Mouse (Mus musculus) lung, embryonic 16.5 days (tissue): Measurements from ENCODE around the gene Clstn1. TPM values are rescaled to one million over a fixed set of nuclear protein-coding genes. Genes with fewer than 3 reads are reported as not detected.

ENCODE experiments used
- ATAC-seq: fragments of 200-750 bp; cut with Nextera tagmentation; 2 replicates; pipeline ENCODE4 v1.8.0; 2017; ENCODE audit warnings: low read depth, mild to moderate bottlenecking, moderate library complexity
- H3K27ac ChIP-seq: fragments of 300-500 bp; sonication (generic); 2 replicates; pipeline ENCODE4 v1.5.1; 2014; ENCODE audit warnings: mild to moderate bottlenecking, control low read depth, low read length
- H3K27me3 ChIP-seq: fragments of 300-500 bp; sonication (generic); 2 replicates; pipeline ENCODE4 v1.6.1; 2014; ENCODE audit warnings: low read depth, low read length, mixed read lengths; ENCODE audit not compliant: control insufficient read depth, insufficient read depth
- H3K36me3 ChIP-seq: fragments of 300-500 bp; sonication (generic); 2 replicates; pipeline ENCODE4 v1.6.1; 2014; ENCODE audit warnings: low read length; ENCODE audit not compliant: control insufficient read depth, insufficient read depth
- H3K4me1 ChIP-seq: fragments of 300-500 bp; sonication (generic); replicated peaks from 2 replicates; pipeline ENCODE4 v1.6.1; 2014; ENCODE audit warnings: low read length, mixed read lengths; ENCODE audit not compliant: control insufficient read depth, insufficient read depth
- H3K4me2 ChIP-seq: fragments of 300-500 bp; sonication (generic); 2 replicates; pipeline ENCODE4 v1.6.1; 2014; ENCODE audit warnings: low read depth, low read length, control low read depth
- H3K4me3 ChIP-seq: fragments of 300-500 bp; sonication (generic); 2 replicates; pipeline ENCODE4 v1.5.1; 2014; ENCODE audit warnings: mild to moderate bottlenecking, low read length, control low read depth
- H3K9ac ChIP-seq: fragments of 300-500 bp; sonication (generic); 2 replicates; pipeline ENCODE4 v1.6.1; 2014; ENCODE audit warnings: low read length, control low read depth
- H3K9me3 ChIP-seq: fragments of 300-500 bp; sonication (generic); 2 replicates; pipeline ENCODE4 v1.6.1; 2016; ENCODE audit warnings: low read length; ENCODE audit not compliant: control insufficient read depth
- WGBS: fragments of 180-500 bp; shearing (Covaris S2); extraction: QIAGEN DNeasy Blood & Tissue Kit; methylation state at CpG from one replicate; pipeline ENCODE4 v1.1.7; 2014; 5-methylcytosine and 5-hydroxymethylcytosine counted together
- polyA plus RNA-seq: library from polyadenylated mRNA; unstranded; fragments of >200 nt; fragmentation: Nextera tagmentation; extraction: Ambion mirVana; gene quantifications from 2 replicates; pipeline ENCODE4 v1.2.1, GENCODE M21; 2015

Gene Clstn1
- polyA plus RNA-seq, 1 experiment from 2014 or later, result 13.6 TPM

DNA sequence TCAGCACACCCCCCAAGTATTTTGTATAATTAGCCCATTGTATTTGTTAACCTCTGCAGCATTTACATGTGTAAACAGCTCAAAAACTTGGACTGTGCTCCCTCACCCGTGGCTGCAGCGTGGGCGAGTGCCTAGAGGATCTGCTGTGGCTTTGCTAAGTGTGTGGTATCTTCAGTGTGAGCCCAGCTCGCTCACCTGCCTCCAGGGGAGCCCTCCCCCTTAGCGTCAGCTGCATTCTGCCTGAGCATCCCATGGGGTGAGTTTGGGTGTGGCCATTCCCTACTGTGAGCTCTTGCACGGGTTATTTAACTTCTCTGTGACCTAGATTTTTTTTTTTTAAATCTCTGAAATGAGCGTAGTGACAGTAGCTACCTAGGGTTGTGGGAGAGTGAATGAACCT lies 16.0 kb downstream of the Clstn1 start:
- Histone ChIP-seq H3K9ac (no peak overlapping the region), H3K4me2 (no peak overlapping the region), H3K9me3 (no peaks in the 10 kb centered on the region), H3K27me3 (no peaks in the 10 kb centered on the region), H3K36me3 (no peaks in the 10 kb centered on the region), H3K27ac (no peak overlapping the region), H3K4me1 (peaks cover 10% of the 10 kb centered on the region), H3K4me3 (no peak overlapping the region)
- WGBS, result 50% methylated on average over 7 of the region's 7 CpGs
- no peak for ATAC-seq

DNA sequence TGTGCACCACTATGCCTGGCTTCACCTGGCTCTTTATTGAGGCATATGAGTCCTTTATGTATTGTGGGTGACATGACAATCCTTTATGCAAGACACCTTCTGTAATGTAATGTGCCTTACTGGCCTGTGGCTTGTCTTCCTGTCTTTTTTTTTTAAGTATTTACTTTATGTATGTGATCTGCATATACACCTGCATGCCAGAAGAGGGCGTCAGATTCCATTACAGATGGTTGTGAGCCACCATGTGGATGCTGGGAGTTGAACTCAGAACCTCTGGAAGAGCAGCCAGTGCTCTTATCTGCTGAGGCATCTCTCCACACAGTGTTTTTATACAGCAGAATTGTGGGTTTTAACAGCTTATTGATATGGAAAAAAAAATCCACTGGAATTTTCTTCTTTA lies 17.6 kb downstream of the Clstn1 start:
- WGBS, result 28% methylated on average over 1 of the region's 1 CpGs
- Histone ChIP-seq H3K4me2 (no peak overlapping the region), H3K27me3 (no peaks in the 10 kb centered on the region), H3K36me3 (no peaks in the 10 kb centered on the region), H3K4me1 (peaks cover 17% of the 10 kb centered on the region), H3K27ac (no peak overlapping the region), H3K4me3 (no peak overlapping the region), H3K9ac (no peak overlapping the region), H3K9me3 (no peaks in the 10 kb centered on the region)
- no peak for ATAC-seq

DNA sequence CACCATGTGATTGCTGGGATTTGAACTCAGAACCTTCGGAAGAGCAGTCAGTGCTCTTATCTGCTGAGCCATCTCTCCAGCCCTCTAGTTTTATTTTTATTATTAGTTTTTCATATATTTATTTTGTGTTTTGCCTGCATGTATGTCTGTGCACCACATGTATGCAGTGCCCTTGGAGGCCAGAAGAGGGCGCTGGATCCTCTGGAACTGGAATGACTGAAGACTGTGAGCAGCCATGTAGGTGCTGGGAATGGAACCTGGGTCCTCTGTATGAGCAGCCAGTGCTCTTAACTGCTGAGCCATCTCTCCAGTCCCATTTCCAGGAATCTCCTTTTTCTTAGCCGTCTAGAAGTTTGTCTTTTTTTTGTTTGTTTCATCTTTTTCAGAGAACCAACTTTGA lies 18.2 kb downstream of the Clstn1 start:
- H3K4me3 ChIP-seq, result no peak overlapping the region
- no peaks in the 10 kb centered on the region for H3K27me3 ChIP-seq
- ATAC-seq, result no peak
- no peaks in the 10 kb centered on the region for H3K36me3 ChIP-seq
- peaks cover 17% of the 10 kb centered on the region for H3K4me1 ChIP-seq
- no peak overlapping the region for H3K27ac ChIP-seq
- WGBS, result 78% methylated on average over 3 of the region's 3 CpGs
- no peaks in the 10 kb centered on the region for H3K9me3 ChIP-seq
- H3K4me2 ChIP-seq, result no peak overlapping the region
- H3K9ac ChIP-seq, result no peak overlapping the region

DNA sequence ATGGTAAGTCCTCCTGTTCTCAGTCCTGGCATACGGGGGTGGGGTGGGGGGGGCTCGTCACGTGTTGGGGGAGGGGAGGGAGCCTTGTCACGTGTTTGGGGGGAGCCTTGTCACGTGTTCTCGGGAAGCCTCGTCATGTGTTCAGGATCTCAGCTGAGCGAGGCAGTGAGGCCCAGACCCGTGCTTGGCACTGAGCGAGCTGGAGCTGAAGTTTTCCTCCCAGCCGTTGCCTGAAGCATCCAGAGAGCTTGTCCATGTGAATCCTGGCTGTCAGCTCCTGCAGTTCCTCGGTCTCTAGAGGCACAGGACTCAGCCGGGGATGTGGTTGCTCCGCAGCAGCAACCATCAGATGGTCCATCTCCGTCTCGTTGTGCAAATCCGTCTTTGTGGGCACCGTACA lies 19.8 kb downstream of the Clstn1 start:
- ATAC-seq, result no peak
- H3K9ac ChIP-seq, result no peak overlapping the region
- H3K27me3 ChIP-seq, result no peaks in the 10 kb centered on the region
- no peaks in the 10 kb centered on the region for H3K36me3 ChIP-seq
- no peak overlapping the region for H3K27ac ChIP-seq
- H3K4me1 ChIP-seq, result peaks cover 16% of the 10 kb centered on the region
- 70% methylated on average over 18 of the region's 18 CpGs for WGBS
- no peaks in the 10 kb centered on the region for H3K9me3 ChIP-seq
- no peak overlapping the region for H3K4me3 ChIP-seq
- no peak overlapping the region for H3K4me2 ChIP-seq

DNA sequence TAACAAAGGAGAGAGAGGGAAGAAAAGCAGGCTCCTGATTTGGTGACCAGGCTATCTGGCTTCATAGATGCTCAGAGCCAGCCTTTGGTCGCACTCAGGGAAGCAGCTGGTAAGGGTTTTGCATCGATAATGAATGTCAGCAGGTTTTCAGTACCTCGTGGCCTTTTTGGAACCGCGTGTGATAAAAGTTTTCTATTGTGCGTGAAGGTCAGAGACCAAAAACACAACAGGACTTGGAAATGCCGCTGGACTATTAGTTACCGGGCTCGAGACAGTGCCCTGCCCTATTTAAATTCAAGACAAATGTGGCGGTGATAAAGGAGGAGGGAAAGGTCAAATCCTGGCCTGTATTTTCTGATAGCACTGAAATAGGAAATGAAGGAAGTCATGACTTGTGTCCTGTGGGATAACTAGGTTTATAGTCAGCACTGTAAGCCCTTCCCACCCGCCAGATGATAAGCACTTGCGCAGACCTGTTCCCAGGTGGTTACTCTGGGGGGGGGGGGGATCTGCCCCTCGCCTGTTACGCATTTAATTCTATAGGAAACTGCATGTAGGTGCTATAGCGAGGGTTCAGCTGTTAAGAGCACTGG lies 20.6 kb downstream of the Clstn1 start:
- Histone ChIP-seq H3K4me1 (peaks cover 13% of the 10 kb centered on the region), H3K27me3 (no peaks in the 10 kb centered on the region), H3K4me3 (no peak overlapping the region), H3K9ac (no peak overlapping the region; the same call in 1 of the 2 replicates), H3K36me3 (no peaks in the 10 kb centered on the region), H3K4me2 (no peak overlapping the region), H3K9me3 (no peaks in the 10 kb centered on the region), H3K27ac (no peak overlapping the region)
- WGBS, result 65% methylated on average over 15 of the region's 15 CpGs
- no peak for ATAC-seq

DNA sequence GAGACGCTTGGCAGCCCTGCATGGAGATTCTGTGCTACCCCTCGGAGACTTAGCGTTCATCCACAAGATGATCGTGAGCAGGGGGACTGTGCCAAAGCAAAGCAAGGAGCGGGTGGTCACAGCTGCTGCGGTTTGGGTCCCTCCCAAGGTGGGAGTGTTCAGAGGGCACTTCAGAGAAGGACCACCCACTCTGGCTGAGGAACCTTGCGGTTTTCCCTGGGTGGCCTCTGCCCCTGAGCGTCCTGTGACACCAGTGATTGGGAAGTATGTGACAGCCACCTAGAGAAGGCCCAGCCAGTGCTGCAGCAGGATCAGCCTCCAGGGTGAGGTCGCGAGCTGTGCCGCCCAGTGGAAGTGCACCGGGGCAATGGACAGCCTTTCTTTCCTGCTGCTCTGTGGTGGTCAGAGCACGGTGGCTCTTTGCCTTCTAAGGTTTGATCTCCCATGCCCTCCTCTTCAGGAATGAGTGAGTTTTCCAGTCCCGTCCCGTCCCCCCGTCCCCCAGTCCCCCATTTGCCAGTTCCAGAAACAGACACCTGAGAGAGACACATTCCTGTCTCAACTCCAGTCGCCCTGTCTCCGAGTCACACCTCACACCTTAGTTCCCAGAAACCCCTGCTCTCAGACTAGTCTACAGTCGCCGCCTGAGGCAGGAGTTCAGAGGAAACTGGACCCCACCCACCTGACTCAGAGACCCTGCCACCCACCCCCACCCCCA lies 21.5 kb downstream of the Clstn1 start:
- ATAC-seq, result peak; percentile 61
- peak overlapping the region; percentile 8; the same call in 1 of the 2 replicates for H3K4me2 ChIP-seq
- no peak overlapping the region for H3K4me3 ChIP-seq
- no peak overlapping the region for H3K27ac ChIP-seq
- no peaks in the 10 kb centered on the region for H3K36me3 ChIP-seq
- H3K9me3 ChIP-seq, result no peaks in the 10 kb centered on the region
- H3K4me1 ChIP-seq, result peaks cover 9% of the 10 kb centered on the region
- H3K27me3 ChIP-seq, result no peaks in the 10 kb centered on the region
- peak overlapping the region; percentile 32; the same call in 1 of the 2 replicates for H3K9ac ChIP-seq
- 27% methylated on average over 20 of the region's 20 CpGs for WGBS

DNA sequence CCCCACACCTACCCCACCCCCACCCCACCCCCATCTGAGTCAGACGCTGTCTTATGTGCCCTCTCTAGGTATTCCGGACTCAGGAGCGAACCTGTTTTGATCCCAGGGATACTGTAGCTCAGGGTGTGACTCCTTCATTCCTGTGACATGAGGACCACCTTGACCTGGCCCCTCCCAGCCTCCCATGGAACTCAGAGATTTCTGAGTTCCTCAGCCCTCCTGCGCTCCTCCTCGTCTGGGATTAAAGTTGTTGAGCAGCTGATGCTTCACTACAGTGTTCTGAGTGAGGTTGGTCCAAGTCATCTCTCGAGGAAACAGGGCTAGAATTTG lies 22.0 kb downstream of the Clstn1 start:
- 0 out of 2 replicates have a peak, but pooled peaks have one; percentile 19 for ATAC-seq
- Histone ChIP-seq H3K36me3 (no peaks in the 10 kb centered on the region), H3K9me3 (no peaks in the 10 kb centered on the region), H3K27ac (no peak overlapping the region), H3K4me1 (peaks cover 9% of the 10 kb centered on the region), H3K9ac (no peak overlapping the region), H3K27me3 (no peaks in the 10 kb centered on the region), H3K4me2 (no peak overlapping the region), H3K4me3 (no peak overlapping the region)
- WGBS, result 73% methylated on average over 6 of the region's 6 CpGs

DNA sequence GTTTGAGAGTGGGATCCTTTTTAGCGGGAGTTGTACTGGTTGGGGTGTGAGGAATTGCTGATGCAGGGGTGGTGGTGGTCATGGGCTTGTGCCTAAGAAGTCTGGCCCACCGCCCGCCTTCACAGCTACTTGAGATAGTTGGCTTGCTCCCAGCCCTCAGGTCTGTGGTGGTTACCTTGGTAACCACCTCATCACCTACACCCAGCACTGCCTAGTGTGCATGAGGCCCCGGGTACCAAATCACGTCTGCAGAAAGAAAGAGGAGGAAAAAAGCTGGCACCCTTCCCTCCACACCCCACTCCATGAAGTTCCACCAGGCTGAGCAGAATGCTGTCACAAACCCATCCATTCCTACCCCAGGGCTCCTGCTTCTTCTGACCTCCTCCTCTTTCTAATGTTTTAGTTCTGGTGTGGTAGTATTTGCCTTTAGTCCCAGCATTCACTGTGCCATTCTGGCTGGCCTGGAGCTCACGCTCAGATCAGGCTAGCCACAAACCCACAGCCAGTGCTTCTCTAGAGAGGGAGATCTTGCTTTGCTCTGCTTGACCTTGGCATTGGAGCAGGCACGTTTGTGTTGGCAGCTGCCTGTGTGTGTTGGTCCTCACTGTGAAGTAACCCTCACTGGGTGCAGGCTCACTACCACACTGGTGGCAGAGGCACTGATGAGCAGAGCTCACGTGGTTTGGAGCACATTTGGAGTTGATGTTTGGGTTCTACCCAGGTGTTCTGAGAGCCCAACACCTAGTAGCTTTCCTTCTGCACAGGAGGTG lies 23.2 kb downstream of the Clstn1 start:
- WGBS, result 53% methylated on average over 8 of the region's 8 CpGs
- no peak overlapping the region for H3K27ac ChIP-seq
- ATAC-seq, result 0 out of 2 replicates have a peak, but pooled peaks have one; percentile 27
- H3K4me1 ChIP-seq, result peaks cover 9% of the 10 kb centered on the region
- H3K9ac ChIP-seq, result no peak overlapping the region
- H3K9me3 ChIP-seq, result no peaks in the 10 kb centered on the region
- no peak overlapping the region for H3K4me2 ChIP-seq
- no peaks in the 10 kb centered on the region for H3K27me3 ChIP-seq
- H3K4me3 ChIP-seq, result no peak overlapping the region
- no peaks in the 10 kb centered on the region; the same call in 1 of the 2 replicates for H3K36me3 ChIP-seq

DNA sequence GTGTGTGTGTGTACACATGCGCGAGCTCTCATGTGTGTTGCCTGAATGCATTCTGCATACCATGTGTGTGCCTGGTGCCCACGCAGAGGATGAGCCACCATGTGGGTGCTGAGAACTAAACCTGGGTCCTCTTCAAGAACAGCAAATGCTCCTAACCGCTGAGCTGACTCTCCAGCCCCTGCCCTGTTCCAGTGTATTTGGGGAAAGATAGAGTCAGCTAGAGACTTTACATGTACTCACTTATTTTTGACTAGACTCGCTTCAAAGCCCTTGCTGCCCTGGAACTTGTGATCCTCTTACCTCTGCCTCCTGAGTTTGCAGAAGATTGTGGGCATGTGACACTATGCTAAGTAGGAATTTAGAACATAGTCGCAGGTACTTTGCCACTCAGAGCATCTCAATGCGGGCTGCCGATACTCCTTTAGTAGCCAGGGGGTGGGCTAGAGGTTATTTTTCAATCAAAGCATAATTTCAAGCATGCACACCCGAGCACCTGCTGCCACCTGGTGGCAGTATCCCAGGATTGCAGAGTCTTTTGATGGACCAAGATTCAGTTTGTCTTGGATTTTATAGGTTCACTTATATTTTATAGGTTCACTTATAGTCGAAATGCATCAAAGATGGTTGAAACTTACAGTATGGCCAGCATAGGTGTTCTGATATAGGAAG lies 25.2 kb downstream of the Clstn1 start:
- H3K27me3 ChIP-seq, result no peaks in the 10 kb centered on the region
- no peak overlapping the region for H3K4me2 ChIP-seq
- no peak overlapping the region for H3K27ac ChIP-seq
- 45% methylated on average over 10 of the region's 10 CpGs for WGBS
- H3K9ac ChIP-seq, result no peak overlapping the region
- no peak overlapping the region for H3K4me3 ChIP-seq
- no peaks in the 10 kb centered on the region; the same call in 1 of the 2 replicates for H3K9me3 ChIP-seq
- peaks cover 6% of the 10 kb centered on the region for H3K36me3 ChIP-seq
- peaks cover 9% of the 10 kb centered on the region for H3K4me1 ChIP-seq
- ATAC-seq, result no peak
